Mouse (Mus musculus) monocyte, adult 5-6 weeks (primary cell): ENCODE data around the gene Sema4g. TPM values are rescaled to one million over a fixed set of nuclear protein-coding genes. Genes with fewer than 3 reads are reported as not detected.

Experiments
- ATAC-seq: fragments of 153-309, 156-312 bp; replicated peaks from 2 replicates; pipeline ENCODE4 v1.8.0; 2017; ENCODE audit warnings: mild to moderate bottlenecking; ENCODE audit not compliant: low TSS enrichment, insufficient number of reproducible peaks, severe bottlenecking, poor library complexity, low FRiP score
- total RNA-seq: library from RNA; stranded (forward); fragments of 200-1000, 200-491, 200-594 nt; gene quantifications from 3 replicates; pipeline ENCODE4 v1.2.3, GENCODE M21; 2017

Gene Sema4g
- total RNA-seq, 1 experiment from 2014 or later = 0.29 TPM

DNA sequence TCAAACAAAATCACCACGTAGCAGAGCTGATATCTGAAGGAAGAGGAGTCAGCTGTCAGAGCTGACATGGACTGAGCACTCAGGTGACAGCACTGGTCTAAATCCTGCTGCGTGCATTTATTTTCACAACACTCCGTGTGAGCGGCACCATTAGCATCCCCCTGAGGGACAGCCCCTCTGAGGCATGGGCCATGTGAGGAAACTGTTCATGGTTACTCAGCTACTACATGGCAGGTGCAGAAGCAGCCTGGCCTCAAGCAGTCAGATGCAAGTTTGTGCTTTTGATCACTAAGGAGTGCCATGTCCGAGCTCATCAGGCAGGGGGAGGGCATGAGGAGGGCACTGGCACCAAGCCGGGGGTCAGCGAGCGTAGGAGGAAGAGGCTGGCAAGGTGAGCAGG is 10.7 kb downstream of the Sema4g start:
- ATAC-seq = no peak

DNA sequence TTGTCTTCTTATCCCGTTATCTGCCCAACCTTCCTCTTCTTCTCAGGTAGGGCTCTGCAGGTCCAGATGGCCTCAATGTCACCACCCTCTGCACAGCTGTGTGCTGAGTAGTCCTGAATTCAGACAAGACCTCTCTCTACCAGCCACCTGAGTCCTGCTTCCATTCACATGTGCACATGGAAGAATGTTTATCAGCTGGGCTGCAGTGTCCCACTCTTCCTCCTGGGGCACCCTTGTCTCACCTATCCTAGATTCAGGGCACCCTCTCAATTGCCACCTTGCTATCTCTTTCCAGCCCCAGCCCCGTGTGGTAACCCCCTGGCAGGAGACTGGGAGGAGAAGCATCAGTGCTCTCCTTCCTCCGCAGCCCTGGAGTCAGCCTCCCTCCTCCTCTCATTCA is 13.4 kb downstream of the Sema4g start:
- no peak for ATAC-seq

DNA sequence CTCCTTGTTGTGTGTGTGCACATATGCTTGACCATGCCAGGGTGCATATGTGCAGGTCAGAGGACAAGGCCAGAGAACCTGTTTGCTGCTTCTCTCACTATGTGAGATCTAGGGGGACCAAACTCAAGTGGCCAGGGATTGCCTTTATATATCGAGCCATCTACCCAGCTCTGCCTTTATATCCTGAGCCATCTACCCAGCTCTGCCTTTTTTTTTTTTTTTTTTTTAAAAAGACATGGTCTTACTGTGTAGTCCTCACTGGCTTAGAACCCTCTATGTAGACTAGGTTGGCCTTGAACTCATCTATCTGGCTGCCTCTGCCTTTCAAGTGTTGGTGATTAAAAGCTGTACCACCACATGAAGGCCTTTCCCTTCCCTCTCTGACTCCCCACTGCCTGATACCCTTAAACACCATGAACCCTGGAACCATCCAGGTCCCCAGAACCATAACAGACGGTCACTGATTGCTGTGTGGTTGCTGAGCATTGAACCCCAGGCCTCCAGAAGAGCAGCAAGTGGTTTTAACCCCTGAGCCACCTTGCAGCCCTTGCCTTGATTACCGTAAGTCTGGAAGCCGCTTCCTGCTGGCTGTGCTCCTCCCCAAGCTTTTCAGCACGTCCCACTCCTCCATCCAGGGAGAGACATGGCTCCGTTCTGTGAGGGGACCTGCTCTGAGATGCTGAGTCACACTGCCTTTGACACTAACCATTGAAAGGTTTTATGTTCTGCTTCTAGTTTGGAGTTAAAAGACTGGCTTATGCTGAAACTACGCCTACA is 15.0 kb downstream of the Sema4g start:
- ATAC-seq = no peak

DNA sequence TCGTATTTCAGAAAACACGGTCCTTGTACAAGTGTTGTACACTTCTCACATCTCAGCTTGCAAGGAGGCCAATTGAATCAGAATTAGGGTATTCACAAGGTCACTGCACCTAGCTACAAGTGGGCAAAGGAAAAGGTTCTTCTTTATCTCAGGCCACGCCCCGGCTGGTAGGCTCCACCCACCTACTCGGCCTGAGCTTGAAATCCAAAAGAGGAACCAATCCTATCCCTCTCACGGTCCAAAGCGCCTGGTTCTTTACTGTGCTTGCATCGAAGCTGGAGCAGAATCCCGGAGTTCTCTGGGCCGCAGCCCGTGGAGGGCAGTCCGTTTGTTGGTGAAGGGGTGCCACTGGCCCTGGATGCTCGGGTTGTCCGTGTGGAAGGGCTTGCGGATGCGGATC is 16.5 kb downstream of the Sema4g start, which contains the start of gene Twnk:
Gene Twnk (plus strand): TSS at position 220 of the 400 bp plus-strand sequence.
- ATAC-seq = peak; percentile 57

DNA sequence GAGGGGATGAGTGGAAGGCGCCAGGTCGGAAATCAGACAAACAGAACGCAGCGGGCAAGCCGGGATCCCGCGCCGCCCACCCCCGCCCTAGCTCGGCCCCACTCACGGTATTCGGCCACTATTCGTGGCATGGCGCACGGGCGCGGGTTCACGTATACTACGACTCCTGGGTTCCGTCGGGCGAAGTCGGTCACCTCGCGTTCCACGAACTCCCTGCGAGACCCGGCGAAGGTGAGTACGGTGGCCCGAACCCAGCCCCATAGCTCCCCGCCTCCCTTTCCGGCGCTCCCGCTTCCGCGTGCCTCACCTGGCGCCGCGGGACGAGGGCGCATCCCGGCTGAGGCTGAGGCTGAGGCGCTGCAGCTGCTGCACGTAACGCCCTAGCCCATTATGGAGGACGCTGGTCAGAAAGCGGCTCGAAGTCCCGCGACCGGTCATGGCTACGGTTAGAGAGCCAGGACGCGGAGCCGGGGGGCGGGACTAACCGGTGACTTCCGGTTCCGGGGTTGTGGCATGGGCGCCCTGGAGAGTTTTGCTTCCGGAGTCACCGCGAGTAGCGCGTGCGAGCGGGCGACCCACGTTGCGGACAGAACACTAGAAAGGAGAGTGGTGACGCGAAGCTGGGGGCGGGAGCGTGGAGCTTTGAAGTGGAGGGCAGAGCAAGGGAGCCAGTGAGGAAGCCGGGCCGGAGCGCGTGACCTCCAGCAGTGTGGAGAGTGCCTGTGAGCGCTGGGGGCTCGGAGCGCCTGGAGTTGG is 17.2 kb downstream of the Sema4g start, which contains the start of gene Mrpl43:
Gene Mrpl43 (minus strand): TSS at position 486 of the 756 bp plus-strand sequence.
- peak; percentile 91 for ATAC-seq

DNA sequence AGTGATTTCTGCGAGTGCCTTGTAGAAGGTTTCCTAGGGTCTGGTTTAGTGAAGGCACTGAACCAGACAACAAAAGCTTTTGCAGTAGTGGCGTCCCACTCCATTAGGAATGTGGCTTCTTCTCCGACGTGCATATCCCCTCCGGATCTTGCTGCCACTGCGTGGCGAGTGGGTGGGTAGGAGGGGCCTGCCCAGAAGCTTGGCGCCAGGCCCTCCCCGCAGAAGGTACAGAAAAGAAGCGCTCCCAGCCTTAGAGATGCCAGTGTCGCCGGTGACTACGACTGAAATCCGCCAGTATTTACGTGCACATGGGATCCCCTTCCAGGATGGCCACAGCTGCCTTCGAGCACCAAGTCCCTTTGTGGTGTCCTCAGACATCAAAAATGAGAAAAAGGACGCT is 18.1 kb downstream of the Sema4g start:
- no peak for ATAC-seq

DNA sequence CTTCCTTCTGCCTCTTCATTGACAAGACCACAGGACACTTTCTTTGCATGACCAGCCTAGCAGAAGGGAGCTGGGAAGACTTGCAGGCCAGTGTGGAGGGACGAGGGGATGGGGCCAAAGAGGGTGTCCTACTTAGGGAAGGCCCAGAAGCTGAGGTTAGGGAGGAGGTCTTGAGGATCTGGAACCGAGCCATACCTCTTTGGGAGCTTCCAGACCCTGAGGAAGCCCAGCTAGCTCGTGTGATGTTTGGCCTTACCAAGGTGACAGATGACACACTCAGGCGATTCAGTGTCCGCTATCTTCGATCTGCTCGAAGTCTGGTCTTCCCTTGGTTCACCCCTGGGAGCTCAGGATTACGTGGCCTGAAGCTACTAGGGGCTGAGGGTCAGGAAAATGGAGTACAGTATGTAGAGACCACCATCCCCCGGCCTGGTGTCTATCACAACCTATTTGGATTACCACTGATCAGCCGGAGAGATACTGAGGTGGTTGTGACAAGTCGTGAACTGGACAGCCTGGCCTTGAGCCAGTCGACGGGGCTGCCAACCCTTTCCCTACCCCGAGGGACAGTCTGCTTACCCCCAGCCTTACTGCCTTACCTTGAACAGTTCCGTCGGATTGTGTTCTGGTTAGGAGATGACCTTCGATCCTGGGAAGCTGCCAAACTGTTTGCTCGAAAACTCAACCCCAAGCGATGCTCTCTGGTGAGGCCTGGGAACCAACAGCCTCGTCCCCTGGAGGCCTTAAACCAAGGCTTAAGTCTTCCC is 18.7 kb downstream of the Sema4g start:
- no peak for ATAC-seq

DNA sequence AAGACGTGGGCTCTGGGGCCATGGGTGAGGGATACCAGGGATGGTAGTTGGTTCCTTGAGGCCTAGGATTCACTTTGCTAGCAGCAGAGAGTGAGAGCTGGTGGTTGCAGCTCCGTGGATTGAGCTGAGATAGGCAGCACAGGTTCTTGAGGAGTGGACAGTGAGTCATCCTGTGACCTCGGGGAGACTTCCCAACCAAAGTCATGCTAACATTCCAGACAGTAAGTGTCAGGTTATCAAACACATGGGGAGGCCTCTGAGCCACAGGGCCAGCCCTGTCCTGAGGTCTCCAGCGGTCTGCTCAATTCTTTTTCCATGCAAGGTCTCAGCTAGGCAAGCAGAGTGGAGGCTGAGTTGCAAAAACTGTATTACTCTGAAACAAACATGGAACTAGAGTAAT is 21.7 kb downstream of the Sema4g start:
- ATAC-seq = no peak

DNA sequence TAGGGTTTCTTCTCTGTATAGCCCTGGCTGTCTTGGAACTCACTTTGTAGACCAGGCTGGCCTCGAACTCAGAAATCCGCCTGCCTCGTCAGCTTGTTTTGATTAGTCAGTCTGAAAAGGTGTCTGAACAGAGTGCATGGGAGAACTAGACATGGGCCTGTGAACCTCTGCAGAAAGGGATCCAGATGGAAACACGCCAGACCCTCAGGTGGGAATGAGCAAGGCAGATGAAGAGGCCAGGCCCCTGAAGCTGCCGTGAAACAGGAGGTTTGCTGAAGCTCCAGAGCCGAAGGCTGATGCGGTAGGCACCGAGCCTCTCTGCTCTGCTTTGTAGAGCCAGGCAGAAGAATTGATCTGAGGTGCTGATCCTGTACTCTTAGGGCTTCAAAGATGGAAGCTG is 23.3 kb downstream of the Sema4g start:
- ATAC-seq = no peak

DNA sequence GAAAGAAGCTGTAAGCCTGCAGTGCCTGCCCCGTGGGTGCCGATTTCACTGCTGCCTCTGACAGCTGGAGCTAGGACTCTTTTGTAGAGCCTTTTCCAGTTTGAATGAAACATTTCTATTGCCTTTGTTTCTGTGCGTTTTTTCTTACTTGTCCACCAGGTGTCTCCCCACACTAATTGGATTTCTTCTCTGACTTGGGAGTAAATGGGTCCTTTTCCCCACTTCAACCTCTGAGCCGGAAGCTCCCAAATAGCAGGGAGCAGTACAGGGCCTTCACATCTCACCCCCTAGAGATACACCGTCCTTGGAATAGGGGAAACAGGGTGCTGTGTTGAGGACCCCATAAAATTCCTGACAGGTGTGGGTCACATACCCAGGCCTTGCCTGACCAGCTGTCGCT is 23.7 kb downstream of the Sema4g start:
- ATAC-seq = no peak

DNA sequence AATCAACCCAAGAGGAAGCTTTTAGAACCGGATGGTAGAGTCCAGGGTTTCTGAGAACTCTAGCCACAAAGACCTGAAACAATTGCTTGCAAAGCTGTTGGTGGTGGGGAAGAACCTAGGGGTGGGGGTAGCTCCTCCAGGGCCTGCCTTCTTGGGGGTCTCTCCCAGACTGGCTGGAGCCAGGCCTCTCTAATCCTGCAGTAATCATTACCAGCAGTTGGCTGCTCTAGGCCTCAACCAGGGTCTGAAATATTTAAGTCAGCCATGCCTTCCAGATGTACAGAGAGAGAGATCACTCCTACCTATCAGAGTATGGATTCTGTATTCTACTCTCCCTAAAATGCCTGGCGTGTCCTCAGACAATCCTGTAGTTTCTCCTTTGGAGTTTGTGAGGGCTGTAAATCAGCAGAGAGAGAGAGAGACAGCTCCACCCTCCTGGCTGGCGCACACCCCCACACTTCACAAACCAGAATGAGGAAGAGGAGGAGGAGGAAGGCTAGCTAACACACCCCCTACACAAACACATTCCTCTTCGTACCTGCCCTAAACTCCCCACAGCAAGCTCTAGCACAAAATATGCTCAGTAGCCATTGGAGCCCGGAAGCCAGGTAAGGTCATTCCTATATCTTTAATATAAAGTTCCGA is 24.8 kb downstream of the Sema4g start:
- ATAC-seq = no peak

DNA sequence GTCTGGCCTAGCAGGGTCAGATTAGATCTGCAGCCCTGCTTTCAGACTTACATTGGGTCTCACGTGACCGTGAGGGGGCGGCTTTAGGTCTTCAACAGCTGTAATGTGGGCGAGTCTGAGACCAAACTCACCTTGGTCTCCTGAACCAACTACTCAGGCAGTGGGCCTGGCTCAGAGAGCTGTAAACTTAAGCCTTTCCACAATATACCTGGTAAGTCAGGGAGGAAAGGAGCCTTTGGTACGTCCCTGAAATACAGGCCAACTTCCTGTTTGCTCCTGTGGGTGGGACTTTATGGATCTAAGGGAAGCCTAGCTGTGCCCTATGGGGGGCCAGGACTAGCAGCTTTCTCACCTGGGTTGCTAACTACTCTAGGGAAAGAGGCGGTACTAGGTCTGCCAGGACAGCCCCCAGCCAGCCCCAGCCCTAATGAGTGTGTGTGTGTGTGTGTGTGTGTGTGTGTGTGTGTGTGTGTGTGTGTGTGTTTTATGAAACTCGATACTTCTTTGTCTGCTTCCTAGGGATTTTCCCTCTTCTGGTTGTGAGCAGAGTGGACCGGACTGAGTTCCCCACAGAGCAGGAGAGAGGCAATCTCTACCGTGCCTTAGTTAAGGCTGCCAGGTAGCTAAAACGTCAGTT is 25.6 kb downstream of the Sema4g start, which contains the start of gene Lzts2:
Gene Lzts2 (plus strand): TSS at position 80 of the 637 bp plus-strand sequence.
- ATAC-seq = no peak

DNA sequence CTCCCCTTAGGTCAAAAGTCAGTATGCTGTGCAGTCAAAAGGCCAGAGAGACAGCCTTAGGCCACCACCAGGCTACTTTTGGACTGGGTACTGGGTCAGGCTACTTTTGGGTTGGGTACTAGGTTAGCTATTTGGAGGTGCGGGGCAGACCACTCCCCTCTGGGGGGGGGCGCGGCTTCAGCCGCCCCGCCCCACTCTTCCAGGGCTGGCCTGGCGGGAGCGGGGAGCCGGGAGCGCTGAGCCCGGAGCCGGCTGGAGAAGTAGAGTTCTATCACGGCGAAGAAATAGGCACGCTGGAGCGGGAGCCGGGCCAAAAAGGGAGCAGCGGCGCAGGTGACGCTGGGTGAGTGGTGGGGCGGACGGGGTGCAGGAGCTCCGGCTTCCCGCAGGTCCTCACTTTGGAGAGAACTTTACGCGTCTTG is 26.1 kb downstream of the Sema4g start:
- ATAC-seq = no peak

DNA sequence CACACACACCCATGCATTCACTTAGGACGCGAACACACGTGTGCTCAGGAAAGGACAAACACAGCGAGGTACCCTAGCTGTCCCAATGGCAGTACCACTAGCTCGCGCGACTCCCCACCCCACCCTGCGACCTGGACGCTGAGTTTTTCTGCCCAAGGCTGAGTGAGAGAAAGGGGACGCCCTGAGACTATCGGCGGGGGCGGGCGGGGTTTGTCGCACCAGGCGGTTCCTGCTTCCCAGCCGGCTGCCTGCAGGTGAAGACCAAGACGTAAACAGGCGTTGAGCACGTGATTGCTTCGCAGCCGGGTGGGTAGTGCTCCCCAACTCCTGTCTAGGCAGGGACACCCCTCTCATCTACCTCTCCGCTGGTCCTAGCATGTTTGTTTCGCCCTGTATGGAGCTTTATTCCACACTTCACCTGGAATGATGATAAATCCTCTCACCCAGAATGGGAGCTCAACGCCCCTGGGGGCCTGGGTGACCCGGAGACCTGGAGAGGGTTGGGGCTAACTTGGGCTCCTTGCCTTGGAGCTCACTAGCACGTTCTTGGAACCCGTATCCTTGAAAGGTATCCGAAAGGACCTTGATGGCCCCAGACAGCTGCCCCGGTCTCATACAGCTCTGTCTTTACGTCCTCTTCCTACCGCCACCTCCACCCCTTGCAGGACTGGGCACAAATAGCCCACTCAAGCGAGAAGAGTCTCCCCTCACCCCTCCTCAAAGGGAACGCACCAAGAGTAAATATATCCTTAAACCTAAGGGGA is 26.8 kb downstream of the Sema4g start:
- no peak for ATAC-seq

DNA sequence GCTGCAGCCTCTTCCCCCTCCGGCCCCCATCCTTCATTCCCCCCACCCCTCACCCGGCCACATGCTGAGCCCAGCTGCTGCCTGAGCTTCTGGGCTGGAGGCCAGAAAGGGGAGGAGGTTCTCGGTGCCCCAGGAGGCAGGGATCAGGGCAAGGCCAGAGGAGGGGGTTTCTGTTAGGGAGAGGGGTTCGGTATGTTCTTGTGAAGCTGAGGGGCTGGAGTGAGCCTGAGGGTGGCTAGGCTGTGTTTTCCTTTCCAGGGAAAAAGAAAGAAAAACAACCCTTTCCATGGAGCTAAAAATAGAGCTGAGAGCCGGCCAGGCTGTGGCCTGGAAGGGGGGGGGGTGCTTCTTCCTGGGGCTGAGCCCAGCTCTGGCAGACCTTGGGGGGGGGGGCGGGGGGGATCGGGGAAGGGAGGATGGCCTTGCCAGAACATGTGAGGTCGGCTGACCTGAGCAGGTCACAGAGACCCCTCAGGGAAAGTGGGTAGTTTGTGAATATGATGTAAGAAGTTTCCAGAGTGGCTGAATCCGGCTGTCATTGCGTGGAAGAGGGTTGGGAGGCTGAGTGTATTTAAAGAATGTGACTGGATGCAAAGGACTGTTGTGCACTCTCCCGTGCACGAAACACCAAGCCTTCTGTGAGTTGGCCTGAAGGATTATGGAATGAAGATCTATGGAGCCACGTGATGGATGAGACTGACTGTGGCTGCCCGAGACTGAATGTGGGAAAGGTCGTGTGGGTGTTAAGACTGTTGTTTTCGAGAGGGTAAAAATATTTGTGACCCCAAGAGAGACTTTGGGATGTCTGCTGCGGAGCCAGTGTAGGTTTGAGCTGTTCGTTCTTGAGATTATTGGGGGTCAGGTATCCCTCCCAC is 27.7 kb downstream of the Sema4g start:
- ATAC-seq = no peak

DNA sequence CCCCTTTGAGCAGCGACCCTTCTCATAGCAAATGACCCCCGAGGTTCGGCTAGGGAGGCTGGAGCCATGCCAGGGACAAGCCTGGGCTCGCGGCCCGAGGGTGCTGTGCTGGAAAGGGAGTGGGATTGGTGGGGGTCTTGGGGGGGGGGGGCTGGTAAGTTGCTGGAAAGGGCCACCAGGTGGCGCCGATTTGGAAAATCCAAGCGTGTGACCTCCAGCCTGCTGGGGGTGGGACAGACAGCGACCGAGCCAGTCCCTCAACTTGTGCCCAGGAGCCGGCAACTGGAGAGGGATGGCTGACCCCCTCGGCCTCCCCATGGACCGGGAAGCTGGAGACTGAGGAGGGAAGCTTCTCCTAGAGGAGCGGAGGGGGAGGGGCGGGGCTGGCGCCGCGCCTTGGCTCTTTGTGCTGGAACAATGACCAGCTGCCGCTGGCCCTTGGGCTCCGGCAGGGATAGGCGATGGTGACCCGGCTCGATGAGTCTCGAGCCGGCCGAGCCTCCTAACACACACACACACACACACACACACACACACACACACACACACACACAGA is 28.4 kb downstream of the Sema4g start:
- no peak for ATAC-seq
